Mouse (Mus musculus): ENCODE results near the gene Rps12. TPM values are rescaled to one million over a fixed set of nuclear protein-coding genes. Genes with fewer than 3 reads are reported as not detected.
A peak's percentile ranks its signal among the peaks of the same experiment; 100 is the strongest.

Rps12 gene
- 177 and 204 TPM in 2 replicates for polyA plus RNA-seq (2015; fragmentation: Nextera tagmentation; extraction: Ambion mirVana)

- 0% methylated on average over 51 of the region's 51 CpGs for WGBS
- no peaks in the 10 kb centered on the region for H3K9me3 ChIP-seq (replicated peaks)
- no peaks in the 10 kb centered on the region for H3K27me3 ChIP-seq
- H3K4me3 ChIP-seq (replicated peaks): peak within 1 kb of the TSS; percentile 89
- H3K27ac ChIP-seq (replicated peaks): peak within 1 kb of the TSS; percentile 93
- peaks cover 31% of the 10 kb centered on the region for H3K36me3 ChIP-seq
- peaks cover 29% of the 10 kb centered on the region for H3K4me1 ChIP-seq
- peak within 1 kb of the TSS; percentile 98 for H3K9ac ChIP-seq
- peak; percentile 98 for ATAC-seq (ENCODE audit: insufficient number of reproducible peaks, low FRiP score, low TSS enrichment, low read depth)
- H3K4me2 ChIP-seq (replicated peaks): peak within 1 kb of the TSS; percentile 74
These were observed at the start of gene Rps12 for GRCm38 (mm10) chr10:23787062-23787821. Gene Rps12 (minus strand): TSS chr10:23787275.

GRCm38 (mm10) chr10:23836003-23836964 lies 49.2 kb upstream of the Rps12 start:
- Histone ChIP-seq H3K9ac (no peak overlapping the region), H3K4me3 (replicated peaks) (no peak overlapping the region), H3K4me1 (no peaks in the 10 kb centered on the region), H3K36me3 (no peaks in the 10 kb centered on the region), H3K27me3 (no peaks in the 10 kb centered on the region), H3K4me2 (replicated peaks) (no peak overlapping the region), H3K9me3 (replicated peaks) (no peaks in the 10 kb centered on the region), H3K27ac (replicated peaks) (no peak overlapping the region)
- 70% methylated on average over 9 of the region's 9 CpGs for WGBS
- no peak for ATAC-seq (ENCODE audit: insufficient number of reproducible peaks, low FRiP score, low TSS enrichment, low read depth)

DNA sequence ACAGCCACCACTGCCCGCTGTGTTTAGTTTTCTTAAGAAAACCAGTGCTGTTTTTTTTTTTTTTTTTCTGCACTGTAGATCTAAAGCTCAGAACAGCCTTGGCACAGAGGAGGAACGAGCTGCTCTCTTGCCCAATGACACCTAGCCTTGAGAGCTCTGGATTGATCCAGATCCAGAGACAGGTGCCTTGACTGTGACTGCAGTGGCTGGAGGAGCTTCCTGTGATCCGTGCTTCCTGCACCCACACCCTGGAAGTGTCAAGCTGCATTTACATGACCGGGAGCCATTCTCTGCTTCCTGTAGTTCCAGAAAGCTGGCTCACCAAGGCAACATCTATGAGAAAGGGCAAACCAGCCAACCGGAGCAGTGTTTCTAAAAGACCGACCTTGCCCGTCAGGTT lies 39.4 kb upstream of the Rps12 start:
- WGBS: 83% methylated on average over 7 of the region's 7 CpGs
- Histone ChIP-seq H3K36me3 (peaks cover 53% of the 10 kb centered on the region), H3K27ac (replicated peaks) (no peak overlapping the region), H3K4me3 (replicated peaks) (no peak overlapping the region), H3K9ac (no peak overlapping the region), H3K9me3 (replicated peaks) (no peaks in the 10 kb centered on the region), H3K4me1 (no peaks in the 10 kb centered on the region), H3K4me2 (replicated peaks) (no peak overlapping the region), H3K27me3 (no peaks in the 10 kb centered on the region)
- ATAC-seq (ENCODE audit: insufficient number of reproducible peaks, low FRiP score, low TSS enrichment, low read depth): no peak

- ATAC-seq (ENCODE audit: insufficient number of reproducible peaks, low FRiP score, low TSS enrichment, low read depth): no peak
- 80% methylated on average over 7 of the region's 7 CpGs for WGBS
- no peak overlapping the region for H3K27ac ChIP-seq (replicated peaks)
- H3K27me3 ChIP-seq: no peaks in the 10 kb centered on the region
- H3K9ac ChIP-seq: no peak overlapping the region
- no peaks in the 10 kb centered on the region for H3K4me1 ChIP-seq
- no peak overlapping the region for H3K4me2 ChIP-seq (replicated peaks)
- H3K36me3 ChIP-seq: peaks cover 27% of the 10 kb centered on the region
- H3K9me3 ChIP-seq (replicated peaks): no peaks in the 10 kb centered on the region
- H3K4me3 ChIP-seq (replicated peaks): no peak overlapping the region
These were observed 29.2 kb upstream of the Rps12 start for GRCm38 (mm10) chr10:23816241-23816640.

- H3K36me3 ChIP-seq: peaks cover 22% of the 10 kb centered on the region
- H3K4me1 ChIP-seq: no peaks in the 10 kb centered on the region
- WGBS: 29% methylated on average over 1 of the region's 1 CpGs
- H3K9me3 ChIP-seq (replicated peaks): no peaks in the 10 kb centered on the region
- no peak overlapping the region for H3K27ac ChIP-seq (replicated peaks)
- no peak for ATAC-seq (ENCODE audit: insufficient number of reproducible peaks, low FRiP score, low TSS enrichment, low read depth)
- H3K27me3 ChIP-seq: no peaks in the 10 kb centered on the region
- no peak overlapping the region for H3K4me3 ChIP-seq (replicated peaks)
- H3K4me2 ChIP-seq (replicated peaks): no peak overlapping the region
- no peak overlapping the region for H3K9ac ChIP-seq
These were observed 28.1 kb upstream of the Rps12 start for GRCm38 (mm10) chr10:23815168-23815567.

GRCm38 (mm10) chr10:23812852-23813766 lies 26.0 kb upstream of the Rps12 start:
- ATAC-seq (ENCODE audit: insufficient number of reproducible peaks, low FRiP score, low TSS enrichment, low read depth): no peak
- no peak overlapping the region for H3K4me2 ChIP-seq (replicated peaks)
- H3K27me3 ChIP-seq: no peaks in the 10 kb centered on the region
- 61% methylated on average over 11 of the region's 11 CpGs for WGBS
- peaks cover 10% of the 10 kb centered on the region for H3K36me3 ChIP-seq
- no peak overlapping the region for H3K27ac ChIP-seq (replicated peaks)
- no peaks in the 10 kb centered on the region for H3K9me3 ChIP-seq (replicated peaks)
- no peaks in the 10 kb centered on the region for H3K4me1 ChIP-seq
- H3K4me3 ChIP-seq (replicated peaks): no peak overlapping the region
- H3K9ac ChIP-seq: no peak overlapping the region

DNA sequence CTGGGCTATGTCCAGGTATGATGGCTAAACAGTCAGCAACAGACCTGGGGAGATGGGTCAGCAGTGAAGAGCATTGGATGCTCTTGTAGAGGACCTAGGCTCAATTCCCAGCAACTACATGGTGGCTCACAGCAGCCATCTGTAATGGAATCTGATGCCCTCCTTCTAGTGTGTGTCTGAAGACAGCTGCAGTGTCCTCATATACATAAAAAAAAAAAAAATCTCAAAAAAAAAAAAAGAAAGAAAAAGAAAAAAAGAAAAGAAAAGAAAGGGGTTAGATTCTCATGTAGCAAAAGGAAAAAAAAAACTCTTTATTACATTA lies 25.3 kb upstream of the Rps12 start:
- H3K27ac ChIP-seq (replicated peaks): no peak overlapping the region
- H3K9me3 ChIP-seq (replicated peaks): no peaks in the 10 kb centered on the region
- no peaks in the 10 kb centered on the region for H3K27me3 ChIP-seq
- H3K4me2 ChIP-seq (replicated peaks): no peak overlapping the region
- ATAC-seq (ENCODE audit: insufficient number of reproducible peaks, low FRiP score, low TSS enrichment, low read depth): no peak
- no peak overlapping the region for H3K4me3 ChIP-seq (replicated peaks)
- peaks cover 10% of the 10 kb centered on the region for H3K36me3 ChIP-seq
- no peak overlapping the region for H3K9ac ChIP-seq
- no peaks in the 10 kb centered on the region for H3K4me1 ChIP-seq

DNA sequence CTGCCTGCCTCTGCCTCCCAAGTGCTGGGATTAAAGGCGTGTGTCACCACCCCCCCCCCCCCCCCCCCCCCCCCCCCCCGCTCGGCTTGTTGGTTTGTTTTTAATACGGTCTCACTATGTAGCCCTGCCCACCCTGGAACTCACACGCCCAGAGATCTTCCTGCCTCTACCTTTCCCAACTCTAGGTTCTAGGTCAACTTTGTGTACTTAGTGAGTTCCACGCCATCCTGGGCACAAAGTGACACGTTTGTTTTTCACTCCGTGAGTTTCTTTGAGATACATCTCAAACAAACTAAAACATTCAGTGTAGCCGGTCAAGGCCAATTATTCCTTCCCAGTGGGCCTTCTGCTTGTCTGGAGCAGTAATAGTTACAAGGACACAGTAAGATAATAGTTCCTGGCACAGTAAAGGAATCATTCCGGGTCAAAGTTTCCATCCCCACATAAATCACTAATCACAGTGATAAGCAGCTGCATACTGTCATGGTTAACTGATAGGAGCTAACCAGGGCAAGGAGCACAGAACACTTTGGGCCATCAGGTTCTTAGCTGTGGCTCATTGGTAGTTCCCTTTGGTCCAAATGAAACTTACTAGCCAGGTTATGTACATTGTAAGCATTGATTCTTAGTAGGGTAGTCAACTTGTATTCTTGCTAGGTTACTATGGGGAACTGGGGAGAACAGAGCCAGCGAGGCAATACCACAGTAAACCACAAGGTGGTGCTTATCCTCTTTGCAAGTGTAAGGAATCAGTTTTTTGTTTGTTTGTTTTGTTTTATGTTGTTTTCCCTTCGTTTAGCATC lies 24.8 kb upstream of the Rps12 start:
- H3K4me2 ChIP-seq (replicated peaks): no peak overlapping the region
- 71% methylated on average over 9 of the region's 12 CpGs for WGBS
- no peaks in the 10 kb centered on the region for H3K27me3 ChIP-seq
- H3K4me1 ChIP-seq: no peaks in the 10 kb centered on the region
- H3K4me3 ChIP-seq (replicated peaks): no peak overlapping the region
- ATAC-seq (ENCODE audit: insufficient number of reproducible peaks, low FRiP score, low TSS enrichment, low read depth): no peak
- H3K27ac ChIP-seq (replicated peaks): no peak overlapping the region
- H3K36me3 ChIP-seq: peaks cover 10% of the 10 kb centered on the region
- H3K9ac ChIP-seq: no peak overlapping the region
- H3K9me3 ChIP-seq (replicated peaks): no peaks in the 10 kb centered on the region

DNA sequence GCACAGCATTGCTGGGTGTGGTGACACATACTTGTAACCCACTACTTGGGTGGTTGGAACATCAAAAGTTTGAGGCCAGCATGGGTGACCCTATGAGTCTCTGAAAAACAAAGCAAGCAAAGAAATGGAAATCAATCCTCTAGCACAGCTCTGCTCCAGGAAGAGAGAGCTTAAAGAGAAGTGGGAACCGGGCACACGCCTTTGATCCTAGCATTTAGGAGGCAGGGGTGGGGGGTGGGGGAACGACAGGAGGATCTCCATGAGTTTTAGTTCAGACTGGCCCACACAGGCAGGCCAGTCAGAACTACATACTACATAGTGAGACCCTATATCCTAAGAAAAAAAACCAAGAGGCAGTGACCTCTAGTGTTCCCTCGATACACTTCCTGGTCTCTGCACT lies 19.1 kb upstream of the Rps12 start:
- no peak overlapping the region for H3K27ac ChIP-seq (replicated peaks)
- peaks cover 33% of the 10 kb centered on the region for H3K36me3 ChIP-seq
- no peak for ATAC-seq (ENCODE audit: insufficient number of reproducible peaks, low FRiP score, low TSS enrichment, low read depth)
- no peak overlapping the region for H3K4me2 ChIP-seq (replicated peaks)
- H3K9me3 ChIP-seq (replicated peaks): no peaks in the 10 kb centered on the region
- no peaks in the 10 kb centered on the region for H3K4me1 ChIP-seq
- no peak overlapping the region for H3K9ac ChIP-seq
- 40% methylated on average over 4 of the region's 4 CpGs for WGBS
- no peaks in the 10 kb centered on the region for H3K27me3 ChIP-seq
- no peak overlapping the region for H3K4me3 ChIP-seq (replicated peaks)

DNA sequence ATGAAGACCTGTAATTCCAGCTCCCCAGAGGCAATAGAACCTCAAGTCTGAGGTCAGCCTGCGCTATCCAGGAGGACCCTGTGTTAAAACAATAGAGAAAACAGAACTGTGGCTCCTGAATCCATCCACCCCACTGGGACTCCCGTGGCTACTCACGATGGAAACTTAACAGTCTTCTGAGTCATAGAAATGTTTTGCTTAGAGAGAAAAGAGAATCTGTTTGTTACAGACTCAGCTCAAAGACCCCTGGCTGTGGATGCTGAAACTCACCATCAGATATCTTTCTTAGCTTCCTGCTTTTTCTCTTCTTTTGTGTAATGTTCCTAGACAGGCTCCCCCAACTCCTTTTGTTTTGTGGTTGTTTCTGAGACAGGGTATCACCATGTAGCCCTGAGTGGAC lies 17.6 kb upstream of the Rps12 start:
- Histone ChIP-seq H3K4me1 (no peaks in the 10 kb centered on the region), H3K4me2 (replicated peaks) (no peak overlapping the region), H3K27ac (replicated peaks) (no peak overlapping the region), H3K27me3 (no peaks in the 10 kb centered on the region), H3K4me3 (replicated peaks) (no peak overlapping the region), H3K9me3 (replicated peaks) (no peaks in the 10 kb centered on the region), H3K9ac (no peak overlapping the region), H3K36me3 (peaks cover 36% of the 10 kb centered on the region)
- 70% methylated on average over 3 of the region's 3 CpGs for WGBS
- no peak for ATAC-seq (ENCODE audit: insufficient number of reproducible peaks, low FRiP score, low TSS enrichment, low read depth)

All from embryonic facial prominence, embryonic 15.5 days (tissue).